Mouse (Mus musculus): ENCODE results near the gene Slc25a35. TPM values are rescaled to one million over a fixed set of nuclear protein-coding genes. Genes with fewer than 3 reads are reported as not detected.
"Not testable (repeated sequence)": the region's sequence is repeated elsewhere in the genome, so short reads cannot be mapped to it uniquely, and the experiment has no call there.

Slc25a35 gene
- polyA plus RNA-seq (2021): 7.2 TPM

GRCm38 (mm10) chr11:68967337-68968282 lies at the start of gene Slc25a35:
Gene Slc25a35, plus strand, starts transcription at chr11:68968131.
- POLR2A ChIA-PET: interaction anchor here (0.5 to 0.7 kb wide), 2 partner anchors 26 to 1264 kb away, joined by 3 read pairs; no protein-coding TSS in a partner anchor
- ATAC-seq (peak; percentile 93), DNase-seq (ENCODE audit: low read depth, low spot score) (no peak)
- in situ Hi-C loops (cut with MboI; ENCODE audit: low pct_unique_long_range_greater_than_20kb): no loop called here
- CTCF ChIA-PET: interaction anchor here (1.1 to 2.2 kb wide), 5 partner anchors 8 to 28 kb away, joined by 3 to 9 read pairs (median 3); partner anchors contain the start of gene Rangrf
- no peaks in the 10 kb centered on the region for H3K27me3 ChIP-seq
- TF ChIP-seq CTCF (IDR thresholded peaks at IDR 0.05): no peak

GRCm38 (mm10) chr11:68923191-68923590 lies 44.7 kb upstream of the Slc25a35 start:
- in situ Hi-C loops (cut with MboI; ENCODE audit: low pct_unique_long_range_greater_than_20kb): no loop called here

GRCm38 (mm10) chr11:68924749-68925148 lies 43.2 kb upstream of the Slc25a35 start:
- TF ChIP-seq CTCF (IDR thresholded peaks at IDR 0.05): no peak
- no peak for DNase-seq (ENCODE audit: low read depth, low spot score)
- ChIA-PET POLR2A (no interaction called here), CTCF (interaction anchor here (1.9 kb wide), 1 partner anchor 20 kb away, joined by 6 read pairs; no protein-coding TSS in a partner anchor)
- in situ Hi-C loops (cut with MboI; ENCODE audit: low pct_unique_long_range_greater_than_20kb): no loop called here
- H3K27me3 ChIP-seq: peaks cover 20% of the 10 kb centered on the region
- ATAC-seq: no peak

More at GRCm38 (mm10) chr11:68923191-68923590, 44.7 kb upstream of the Slc25a35 start:
- TF ChIP-seq CTCF (IDR thresholded peaks at IDR 0.05): no peak
- POLR2A ChIA-PET: interaction anchor here (0.6 kb wide), 1 partner anchor 10 kb away, joined by 4 read pairs; no protein-coding TSS in a partner anchor
- no peak for DNase-seq (ENCODE audit: low read depth, low spot score)
- no peak for ATAC-seq
- CTCF ChIA-PET: interaction anchor here (1.9 kb wide), 1 partner anchor 19 kb away, joined by 6 read pairs; no protein-coding TSS in a partner anchor
- H3K27me3 ChIP-seq: peaks cover 20% of the 10 kb centered on the region

GRCm38 (mm10) chr11:68926981-68927380 lies 41.0 kb upstream of the Slc25a35 start, which contains the start of gene Odf4:
Gene Odf4, minus strand, starts transcription at chr11:68927081.
- in situ Hi-C loops (cut with MboI; ENCODE audit: low pct_unique_long_range_greater_than_20kb): no loop called here
- ChIA-PET POLR2A (interaction anchor here (1.5 kb wide), 1 partner anchor 13 kb away, joined by 4 read pairs; no protein-coding TSS in a partner anchor), CTCF (no interaction called here)
- ATAC-seq (no peak), DNase-seq (ENCODE audit: low read depth, low spot score) (no peak)
- peaks cover 25% of the 10 kb centered on the region for H3K27me3 ChIP-seq
- no peak for TF ChIP-seq CTCF (IDR thresholded peaks at IDR 0.05)

- ATAC-seq (no peak), DNase-seq (ENCODE audit: low read depth, low spot score) (no peak)
- CTCF ChIA-PET: no interaction called here
- POLR2A ChIA-PET: no interaction called here
- H3K27me3 ChIP-seq: peaks cover 17% of the 10 kb centered on the region
- TF ChIP-seq CTCF (IDR thresholded peaks at IDR 0.05): no peak
- in situ Hi-C loops (cut with MboI; ENCODE audit: low pct_unique_long_range_greater_than_20kb): no loop called here
Observed at GRCm38 (mm10) chr11:68929947-68930346, 38.0 kb upstream of the Slc25a35 start.

GRCm38 (mm10) chr11:68933885-68934507 lies 33.9 kb upstream of the Slc25a35 start:
- DNase-seq (ENCODE audit: low read depth, low spot score) (no peak), ATAC-seq (no peak)
- ChIA-PET POLR2A (no interaction called here), CTCF (interaction anchor here (0.9 to 2.1 kb wide), 4 partner anchors 13 to 30 kb away, joined by 3 to 8 read pairs (median 3); no protein-coding TSS in a partner anchor)
- TF ChIP-seq CTCF (IDR thresholded peaks at IDR 0.05): no peak
- in situ Hi-C loops (cut with MboI; ENCODE audit: low pct_unique_long_range_greater_than_20kb): no loop called here
- peaks cover 5% of the 10 kb centered on the region for H3K27me3 ChIP-seq

- POLR2A ChIA-PET; DNase-seq (ENCODE audit: low read depth, low spot score); H3K27me3 ChIP-seq; ATAC-seq; in situ Hi-C loops (cut with MboI; ENCODE audit: low pct_unique_long_range_greater_than_20kb); CTCF ChIA-PET: not testable (repeated sequence)
Observed at GRCm38 (mm10) chr11:68936951-68937350, 31.0 kb upstream of the Slc25a35 start.

GRCm38 (mm10) chr11:68939451-68940304 lies 28.3 kb upstream of the Slc25a35 start:
- H3K27me3 ChIP-seq: no peaks in the 10 kb centered on the region
- DNase-seq (ENCODE audit: low read depth, low spot score) (peak; percentile 53), ATAC-seq (peak; percentile 98)
- POLR2A ChIA-PET: interaction anchor here (0.6 to 1.1 kb wide), 2 partner anchors 14 to 28 kb away, joined by 3 to 4 read pairs; no protein-coding TSS in a partner anchor
- in situ Hi-C loops (cut with MboI; ENCODE audit: low pct_unique_long_range_greater_than_20kb): loop anchor here (5.0 kb wide), 1 partner anchor 32 kb away; no protein-coding TSS in a partner anchor
- CTCF ChIA-PET: interaction anchor here (0.6 to 2.3 kb wide), 3 partner anchors 20 to 97 kb away, joined by 3 to 7 read pairs (median 3); no protein-coding TSS in a partner anchor
- no peak for TF ChIP-seq CTCF (IDR thresholded peaks at IDR 0.05)

GRCm38 (mm10) chr11:68940516-68940915 lies 27.4 kb upstream of the Slc25a35 start:
- POLR2A ChIA-PET: interaction anchor here (1.1 kb wide), 1 partner anchor 14 kb away, joined by 4 read pairs; no protein-coding TSS in a partner anchor
- no peak for TF ChIP-seq CTCF (IDR thresholded peaks at IDR 0.05)
- H3K27me3 ChIP-seq: no peaks in the 10 kb centered on the region
- CTCF ChIA-PET: interaction anchor here (2.3 kb wide), 1 partner anchor 21 kb away, joined by 7 read pairs; no protein-coding TSS in a partner anchor
- ATAC-seq: no peak
- in situ Hi-C loops (cut with MboI; ENCODE audit: low pct_unique_long_range_greater_than_20kb): loop anchor here (5.0 kb wide), 1 partner anchor 33 kb away; no protein-coding TSS in a partner anchor
- no peak for DNase-seq (ENCODE audit: low read depth, low spot score)

Data from Patski (cell line).